Mouse (Mus musculus) heart, embryonic 16.5 days (tissue): ENCODE results near the gene Elmo1. TPM values are rescaled to one million over a fixed set of nuclear protein-coding genes. Genes with fewer than 3 reads are reported as not detected.
A peak's percentile ranks its signal among the peaks of the same experiment; 100 is the strongest.

Experiments
- ATAC-seq: fragments of 200-750 bp; cut with Nextera tagmentation; replicated peaks from 2 replicates; pipeline ENCODE4 v1.8.0; 2017; ENCODE audit warnings: moderate number of reproducible peaks; ENCODE audit not compliant: insufficient read depth, low FRiP score; ENCODE audit errors: extremely low read depth
- H3K27ac ChIP-seq: fragments of 300-500 bp; sonication (generic); 2 replicates; pipeline ENCODE4 v1.5.1; 2014; ENCODE audit warnings: mild to moderate bottlenecking, low read length, control low read depth, moderate library complexity
- H3K27me3 ChIP-seq: fragments of 300-500 bp; sonication (generic); 2 replicates; pipeline ENCODE4 v1.6.1; 2014; ENCODE audit warnings: low read length, mixed read lengths; ENCODE audit not compliant: control insufficient read depth, insufficient read depth
- H3K36me3 ChIP-seq: fragments of 300-500 bp; sonication (generic); 2 replicates; pipeline ENCODE4 v1.6.1; 2014; ENCODE audit not compliant: control insufficient read depth, insufficient read depth
- H3K4me1 ChIP-seq: fragments of 300-500 bp; sonication (generic); 2 replicates; pipeline ENCODE4 v1.6.1; 2014; ENCODE audit warnings: low read length, mixed read lengths; ENCODE audit not compliant: control insufficient read depth, insufficient read depth
- H3K4me2 ChIP-seq: fragments of 300-500 bp; sonication (generic); 2 replicates; pipeline ENCODE4 v1.6.1; 2014; ENCODE audit warnings: low read depth, mild to moderate bottlenecking, control low read depth, low read length
- H3K4me3 ChIP-seq: fragments of 300-500 bp; sonication (generic); 2 replicates; pipeline ENCODE4 v1.5.1; 2014; ENCODE audit warnings: mild to moderate bottlenecking, control low read depth, low read length
- H3K9ac ChIP-seq: fragments of 300-500 bp; sonication (generic); 2 replicates; pipeline ENCODE4 v1.6.1; 2014; ENCODE audit warnings: low read length, control low read depth
- H3K9me3 ChIP-seq: fragments of 300-500 bp; sonication (generic); replicated peaks from 2 replicates; pipeline ENCODE4 v1.6.1; 2016; ENCODE audit warnings: low read length; ENCODE audit not compliant: control insufficient read depth
- WGBS: fragments of 180-500 bp; shearing (Covaris S2); extraction: QIAGEN DNeasy Blood & Tissue Kit; methylation state at CpG from one replicate; pipeline ENCODE4 v1.1.7; 2014; 5-methylcytosine and 5-hydroxymethylcytosine counted together
- polyA plus RNA-seq: library from polyadenylated mRNA; unstranded; fragments of >200 nt; fragmentation: Nextera tagmentation; extraction: Ambion mirVana; gene quantifications from 2 replicates; pipeline ENCODE4 v1.2.1, GENCODE M21; 2015

Elmo1 gene
- polyA plus RNA-seq, 1 experiment from 2014 or later: 17.7 TPM

- H3K4me1 ChIP-seq: no peaks in the 10 kb centered on the region
- no peak overlapping the region for H3K9ac ChIP-seq
- 88% methylated on average over 10 of the region's 10 CpGs for WGBS
- ATAC-seq: no peak
- H3K36me3 ChIP-seq: no peaks in the 10 kb centered on the region
- H3K4me3 ChIP-seq: no peak overlapping the region
- H3K4me2 ChIP-seq: no peak overlapping the region
- no peaks in the 10 kb centered on the region for H3K27me3 ChIP-seq
- H3K27ac ChIP-seq: no peak overlapping the region
- H3K9me3 ChIP-seq: no peaks in the 10 kb centered on the region
These were observed 40.2 kb upstream of the Elmo1 start for GRCm38 (mm10) chr13:20050149-20050548.

DNA sequence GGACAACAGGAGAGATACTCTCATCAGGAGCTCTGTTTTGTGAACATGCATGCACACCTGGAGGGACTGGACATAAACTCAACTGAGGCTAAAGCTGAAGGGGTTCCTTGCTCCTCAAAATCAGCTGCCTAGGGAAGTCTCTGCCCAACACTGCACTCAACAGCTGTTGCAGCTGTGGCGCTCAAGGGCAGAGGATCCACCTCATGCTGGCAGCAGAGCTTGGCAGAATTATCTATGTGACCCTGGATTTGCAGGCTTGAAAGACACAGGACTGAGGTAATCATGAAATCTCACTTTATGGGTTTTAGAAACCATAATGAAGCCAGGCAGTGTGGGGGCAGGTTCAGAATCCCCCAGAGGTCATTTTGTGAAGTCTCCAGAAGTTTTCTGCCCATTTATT lies 32.5 kb upstream of the Elmo1 start:
- WGBS: 80% methylated on average over 1 of the region's 1 CpGs
- no peak for ATAC-seq
- H3K4me1 ChIP-seq: no peaks in the 10 kb centered on the region
- H3K36me3 ChIP-seq: no peaks in the 10 kb centered on the region
- no peaks in the 10 kb centered on the region for H3K27me3 ChIP-seq
- no peak overlapping the region for H3K9ac ChIP-seq
- no peaks in the 10 kb centered on the region for H3K9me3 ChIP-seq
- no peak overlapping the region for H3K27ac ChIP-seq
- H3K4me2 ChIP-seq: no peak overlapping the region
- H3K4me3 ChIP-seq: no peak overlapping the region

GRCm38 (mm10) chr13:20061031-20061430 lies 29.4 kb upstream of the Elmo1 start:
- Histone ChIP-seq H3K9ac (no peak overlapping the region), H3K9me3 (no peaks in the 10 kb centered on the region), H3K4me3 (no peak overlapping the region), H3K36me3 (no peaks in the 10 kb centered on the region), H3K27ac (no peak overlapping the region), H3K4me1 (no peaks in the 10 kb centered on the region), H3K4me2 (no peak overlapping the region), H3K27me3 (no peaks in the 10 kb centered on the region)
- no peak for ATAC-seq
- WGBS: 61% methylated on average over 5 of the region's 5 CpGs

DNA sequence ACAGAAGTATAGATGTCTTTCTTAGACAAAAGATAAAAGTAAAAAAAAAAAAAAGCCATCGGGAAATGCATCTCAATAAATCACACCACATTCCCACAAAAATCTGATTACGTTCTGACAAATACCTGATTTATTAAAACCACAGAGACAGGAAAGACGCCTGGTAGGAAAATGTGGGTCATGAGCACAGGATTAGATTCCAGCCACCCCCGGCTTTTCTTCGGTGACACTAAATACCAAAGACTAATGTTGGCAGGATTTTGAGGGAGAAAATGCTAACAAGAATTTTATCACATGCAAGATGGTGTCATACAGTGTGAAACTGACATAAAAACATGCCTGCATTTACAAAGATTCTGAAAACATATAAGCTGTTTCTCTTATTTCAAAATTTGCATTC lies 27.1 kb upstream of the Elmo1 start:
- 70% methylated on average over 5 of the region's 5 CpGs for WGBS
- Histone ChIP-seq H3K9ac (no peak overlapping the region), H3K36me3 (no peaks in the 10 kb centered on the region), H3K27me3 (no peaks in the 10 kb centered on the region), H3K4me3 (no peak overlapping the region), H3K4me1 (no peaks in the 10 kb centered on the region), H3K9me3 (no peaks in the 10 kb centered on the region), H3K27ac (no peak overlapping the region), H3K4me2 (no peak overlapping the region)
- no peak for ATAC-seq

- Histone ChIP-seq H3K4me3 (no peak overlapping the region), H3K4me1 (no peaks in the 10 kb centered on the region), H3K9ac (no peak overlapping the region), H3K4me2 (no peak overlapping the region), H3K36me3 (no peaks in the 10 kb centered on the region), H3K27me3 (no peaks in the 10 kb centered on the region), H3K9me3 (no peaks in the 10 kb centered on the region), H3K27ac (no peak overlapping the region)
- no peak for ATAC-seq
These were observed 18.4 kb upstream of the Elmo1 start for GRCm38 (mm10) chr13:20072043-20072442.

DNA sequence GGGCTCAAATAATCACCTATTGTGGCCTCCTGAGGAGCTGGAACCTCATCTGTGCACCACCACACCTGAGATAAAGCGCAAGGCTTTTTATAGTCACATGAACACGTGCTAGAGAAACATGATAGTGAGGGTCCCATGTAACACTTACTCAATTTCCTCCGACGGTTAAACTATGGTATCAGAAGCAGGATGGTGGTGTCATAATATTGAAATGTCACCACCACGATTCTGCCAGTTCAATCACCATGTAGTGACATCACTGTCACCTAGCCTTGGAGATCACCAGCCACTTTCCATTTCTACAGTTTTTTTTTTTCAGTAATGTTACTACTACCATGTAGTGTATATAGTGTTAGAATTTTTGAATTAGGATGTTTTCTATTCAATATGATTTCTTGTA lies 17.4 kb upstream of the Elmo1 start:
- Histone ChIP-seq H3K4me3 (no peak overlapping the region), H3K4me2 (no peak overlapping the region), H3K36me3 (no peaks in the 10 kb centered on the region), H3K27me3 (no peaks in the 10 kb centered on the region), H3K9ac (no peak overlapping the region), H3K27ac (no peak overlapping the region), H3K4me1 (no peaks in the 10 kb centered on the region), H3K9me3 (no peaks in the 10 kb centered on the region)
- WGBS: 71% methylated on average over 5 of the region's 5 CpGs
- no peak for ATAC-seq

- Histone ChIP-seq H3K36me3 (no peaks in the 10 kb centered on the region), H3K4me2 (no peak overlapping the region), H3K27ac (no peak overlapping the region), H3K4me1 (no peaks in the 10 kb centered on the region), H3K9me3 (no peaks in the 10 kb centered on the region), H3K4me3 (no peak overlapping the region), H3K9ac (no peak overlapping the region), H3K27me3 (no peaks in the 10 kb centered on the region)
- 70% methylated on average over 1 of the region's 1 CpGs for WGBS
- no peak for ATAC-seq
These were observed 13.9 kb upstream of the Elmo1 start for GRCm38 (mm10) chr13:20076521-20076920.

DNA sequence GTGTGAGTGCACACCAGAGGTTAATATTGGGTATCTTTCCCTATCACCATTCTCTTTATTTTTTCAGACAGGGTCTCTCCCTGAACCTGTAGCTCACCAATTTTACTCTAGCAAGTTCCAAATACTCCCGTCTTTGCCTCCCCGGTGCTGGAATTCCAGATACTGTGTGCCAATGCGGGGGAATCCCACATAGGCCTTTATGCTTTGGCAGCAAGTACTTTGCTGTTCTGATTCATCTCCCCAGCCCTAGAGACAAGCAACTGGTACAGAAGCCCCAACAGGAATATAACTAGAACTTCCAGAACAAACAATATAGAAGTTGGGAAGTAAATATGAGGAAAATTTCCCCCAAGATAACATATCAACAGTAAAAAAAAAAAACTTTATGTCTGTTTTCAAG lies 13.2 kb upstream of the Elmo1 start:
- H3K36me3 ChIP-seq: no peaks in the 10 kb centered on the region
- no peak for ATAC-seq
- no peaks in the 10 kb centered on the region for H3K9me3 ChIP-seq
- no peak overlapping the region for H3K4me2 ChIP-seq
- no peaks in the 10 kb centered on the region for H3K27me3 ChIP-seq
- H3K4me3 ChIP-seq: no peak overlapping the region
- 80% methylated on average over 3 of the region's 3 CpGs for WGBS
- H3K4me1 ChIP-seq: no peaks in the 10 kb centered on the region
- H3K9ac ChIP-seq: no peak overlapping the region
- H3K27ac ChIP-seq: no peak overlapping the region

GRCm38 (mm10) chr13:20090711-20091603 lies 561 bp downstream of the Elmo1 start:
- Histone ChIP-seq H3K4me1 (peaks cover 11% of the 10 kb centered on the region), H3K27ac (peak overlapping the region; percentile 81), H3K9ac (peak overlapping the region; percentile 82), H3K4me2 (peak overlapping the region; percentile 98), H3K36me3 (no peaks in the 10 kb centered on the region), H3K9me3 (0 out of 2 replicates have a peak, but pooled peaks cover 2% of the 10 kb centered on the region), H3K4me3 (peak overlapping the region; percentile 73), H3K27me3 (no peaks in the 10 kb centered on the region)
- WGBS: under 1% methylated on average over 89 of the region's 93 CpGs
- peak; percentile 58 for ATAC-seq
